Mouse (Mus musculus): ENCODE data around the gene Gm10337. TPM values are rescaled to one million over a fixed set of nuclear protein-coding genes. Genes with fewer than 3 reads are reported as not detected.
A peak's percentile ranks its signal among the peaks of the same experiment; 100 is the strongest.

The Gm10337 gene
- polyA plus RNA-seq, 1 experiment from 2014 or later, result 14.8 TPM

GRCm38 (mm10) chr15:102519211-102520141 lies 16.0 kb downstream of the Gm10337 start:
- ATAC-seq (ENCODE audit: low FRiP score, low read depth), result no peak
- WGBS, result 63% methylated on average over 17 of the region's 17 CpGs
- peaks cover 35% of the 10 kb centered on the region for H3K4me1 ChIP-seq (replicated peaks)

GRCm38 (mm10) chr15:102520416-102520815 lies 16.9 kb downstream of the Gm10337 start:
- Histone ChIP-seq H3K9ac (no peak overlapping the region), H3K4me3 (no peak overlapping the region), H3K36me3 (peaks cover 19% of the 10 kb centered on the region), H3K27ac (replicated peaks) (no peak overlapping the region), H3K4me1 (replicated peaks) (peaks cover 26% of the 10 kb centered on the region), H3K27me3 (no peaks in the 10 kb centered on the region), H3K4me2 (no peak overlapping the region), H3K9me3 (no peaks in the 10 kb centered on the region)
- WGBS, result 83% methylated on average over 4 of the region's 4 CpGs
- no peak for ATAC-seq (ENCODE audit: low FRiP score, low read depth)

More at GRCm38 (mm10) chr15:102519211-102520141, 16.0 kb downstream of the Gm10337 start:
- Histone ChIP-seq H3K9ac (peak overlapping the region; percentile 92), H3K27ac (replicated peaks) (peak overlapping the region; percentile 100), H3K9me3 (no peaks in the 10 kb centered on the region), H3K36me3 (peaks cover 19% of the 10 kb centered on the region), H3K27me3 (no peaks in the 10 kb centered on the region), H3K4me3 (peak overlapping the region; percentile 75), H3K4me2 (peak overlapping the region; percentile 85)

GRCm38 (mm10) chr15:102521480-102521879 lies 18.0 kb downstream of the Gm10337 start:
- ATAC-seq (ENCODE audit: low FRiP score, low read depth), result no peak
- no peak overlapping the region for H3K4me2 ChIP-seq

GRCm38 (mm10) chr15:102524892-102525485 lies 21.5 kb downstream of the Gm10337 start, which contains the start of gene Npff:
Gene Npff, minus strand, starts transcription at chr15:102524942.
- Histone ChIP-seq H3K9me3 (no peaks in the 10 kb centered on the region), H3K4me1 (replicated peaks) (peaks cover 6% of the 10 kb centered on the region), H3K4me2 (no peak within 1 kb of the TSS), H3K4me3 (no peak within 1 kb of the TSS), H3K27ac (replicated peaks) (peak within 1 kb of the TSS; percentile 56), H3K9ac (no peak within 1 kb of the TSS; the same call in 1 of the 2 replicates), H3K27me3 (no peaks in the 10 kb centered on the region), H3K36me3 (peaks cover 46% of the 10 kb centered on the region)
- peak; percentile 52; the same call in 1 of the 2 replicates for ATAC-seq (ENCODE audit: low FRiP score, low read depth)
- WGBS, result 6% methylated on average over 3 of the region's 3 CpGs

More at GRCm38 (mm10) chr15:102521480-102521879, 18.0 kb downstream of the Gm10337 start:
- H3K4me3 ChIP-seq, result no peak overlapping the region
- H3K9ac ChIP-seq, result no peak overlapping the region
- H3K27ac ChIP-seq (replicated peaks), result no peak overlapping the region
- no peaks in the 10 kb centered on the region for H3K27me3 ChIP-seq
- H3K9me3 ChIP-seq, result no peaks in the 10 kb centered on the region
- peaks cover 19% of the 10 kb centered on the region for H3K36me3 ChIP-seq
- peaks cover 17% of the 10 kb centered on the region for H3K4me1 ChIP-seq (replicated peaks)
- 80% methylated on average over 4 of the region's 4 CpGs for WGBS

GRCm38 (mm10) chr15:102526111-102527002 lies 22.8 kb downstream of the Gm10337 start:
- ATAC-seq (ENCODE audit: low FRiP score, low read depth), result no peak
- peaks cover 58% of the 10 kb centered on the region for H3K36me3 ChIP-seq

GRCm38 (mm10) chr15:102527936-102528335 lies 24.4 kb downstream of the Gm10337 start:
- ATAC-seq (ENCODE audit: low FRiP score, low read depth), result no peak
- WGBS, result 79% methylated on average over 3 of the region's 3 CpGs
- Histone ChIP-seq H3K4me2 (no peak overlapping the region), H3K9ac (no peak overlapping the region), H3K4me1 (replicated peaks) (no peaks in the 10 kb centered on the region; the same call in 1 of the 2 replicates), H3K27ac (replicated peaks) (no peak overlapping the region), H3K27me3 (no peaks in the 10 kb centered on the region), H3K4me3 (no peak overlapping the region), H3K9me3 (no peaks in the 10 kb centered on the region), H3K36me3 (peaks cover 57% of the 10 kb centered on the region)

More at GRCm38 (mm10) chr15:102526111-102527002, 22.8 kb downstream of the Gm10337 start:
- Histone ChIP-seq H3K4me3 (no peak overlapping the region), H3K4me2 (no peak overlapping the region), H3K9me3 (no peaks in the 10 kb centered on the region), H3K27me3 (no peaks in the 10 kb centered on the region), H3K4me1 (replicated peaks) (no peaks in the 10 kb centered on the region; the same call in 1 of the 2 replicates), H3K27ac (replicated peaks) (no peak overlapping the region), H3K9ac (no peak overlapping the region)
- 86% methylated on average over 6 of the region's 6 CpGs for WGBS

- 94% methylated on average over 1 of the region's 1 CpGs for WGBS
- Histone ChIP-seq H3K4me2 (no peak overlapping the region), H3K27ac (replicated peaks) (no peak overlapping the region), H3K36me3 (peaks cover 61% of the 10 kb centered on the region), H3K9me3 (no peaks in the 10 kb centered on the region), H3K27me3 (no peaks in the 10 kb centered on the region), H3K4me1 (replicated peaks) (no peaks in the 10 kb centered on the region; the same call in 1 of the 2 replicates), H3K9ac (no peak overlapping the region), H3K4me3 (no peak overlapping the region)
- ATAC-seq (ENCODE audit: low FRiP score, low read depth), result no peak
Measured at GRCm38 (mm10) chr15:102528396-102528795, 24.9 kb downstream of the Gm10337 start.

GRCm38 (mm10) chr15:102530566-102530965 lies 27.0 kb downstream of the Gm10337 start:
- Histone ChIP-seq H3K9me3 (no peaks in the 10 kb centered on the region), H3K4me1 (replicated peaks) (no peaks in the 10 kb centered on the region), H3K27ac (replicated peaks) (no peak overlapping the region), H3K4me2 (no peak overlapping the region), H3K9ac (no peak overlapping the region), H3K36me3 (peaks cover 68% of the 10 kb centered on the region), H3K4me3 (no peak overlapping the region), H3K27me3 (no peaks in the 10 kb centered on the region)
- ATAC-seq (ENCODE audit: low FRiP score, low read depth), result no peak
- WGBS, result 87% methylated on average over 4 of the region's 4 CpGs

GRCm38 (mm10) chr15:102531586-102531985 lies 28.1 kb downstream of the Gm10337 start:
- Histone ChIP-seq H3K9me3 (no peaks in the 10 kb centered on the region), H3K9ac (no peak overlapping the region), H3K36me3 (peaks cover 76% of the 10 kb centered on the region), H3K4me3 (no peak overlapping the region), H3K4me2 (no peak overlapping the region), H3K4me1 (replicated peaks) (no peaks in the 10 kb centered on the region), H3K27ac (replicated peaks) (no peak overlapping the region), H3K27me3 (no peaks in the 10 kb centered on the region)
- ATAC-seq (ENCODE audit: low FRiP score, low read depth), result no peak
- 92% methylated on average over 4 of the region's 4 CpGs for WGBS

- no peak overlapping the region for H3K9ac ChIP-seq
- H3K4me3 ChIP-seq, result no peak overlapping the region
- no peaks in the 10 kb centered on the region for H3K27me3 ChIP-seq
- no peak overlapping the region for H3K27ac ChIP-seq (replicated peaks)
- peaks cover 80% of the 10 kb centered on the region for H3K36me3 ChIP-seq
- no peak for ATAC-seq (ENCODE audit: low FRiP score, low read depth)
- WGBS, result 84% methylated on average over 3 of the region's 3 CpGs
- no peak overlapping the region for H3K4me2 ChIP-seq
- H3K9me3 ChIP-seq, result no peaks in the 10 kb centered on the region
- no peaks in the 10 kb centered on the region for H3K4me1 ChIP-seq (replicated peaks)
Measured at GRCm38 (mm10) chr15:102532106-102532900, 28.8 kb downstream of the Gm10337 start.

GRCm38 (mm10) chr15:102533926-102534325 lies 30.4 kb downstream of the Gm10337 start:
- no peak overlapping the region for H3K9ac ChIP-seq
- no peak overlapping the region for H3K27ac ChIP-seq (replicated peaks)
- no peaks in the 10 kb centered on the region for H3K9me3 ChIP-seq
- H3K27me3 ChIP-seq, result no peaks in the 10 kb centered on the region
- ATAC-seq (ENCODE audit: low FRiP score, low read depth), result no peak
- no peak overlapping the region for H3K4me3 ChIP-seq
- H3K4me1 ChIP-seq (replicated peaks), result no peaks in the 10 kb centered on the region
- H3K4me2 ChIP-seq, result no peak overlapping the region
- peaks cover 69% of the 10 kb centered on the region for H3K36me3 ChIP-seq
- 89% methylated on average over 7 of the region's 7 CpGs for WGBS

Measured in hindbrain, embryonic 15.5 days (tissue).